Mouse (Mus musculus) WW6 (cell line): ENCODE data around the gene Olfr578.

Source experiments
- DNase-seq: peaks from one replicate; pipeline ENCODE4 v3.0.0-alpha.2; 2013; ENCODE audit warnings: low read depth, low spot score

Olfr578 gene

GRCm38 (mm10) chr7:102989224-102989623, at the start of gene Olfr578:
Gene Olfr578, minus strand, starts transcription at chr7:102989324.
- no peak for DNase-seq

- no peak for DNase-seq
Measured at GRCm38 (mm10) chr7:103037724-103038123, 48.6 kb upstream of the Olfr578 start, which contains the start of gene Olfr582. Gene Olfr582, plus strand, starts transcription at chr7:103038024.

- no peak for DNase-seq
Measured at GRCm38 (mm10) chr7:102975843-102976242, 13.3 kb downstream of the Olfr578 start, which contains the start of gene Olfr577. Gene Olfr577, minus strand, starts transcription at chr7:102975943.

- no peak for DNase-seq
Measured at GRCm38 (mm10) chr7:102974399-102974798, 14.7 kb downstream of the Olfr578 start.

GRCm38 (mm10) chr7:102962360-102962759, 26.8 kb downstream of the Olfr578 start, which contains the start of gene Olfr576:
Gene Olfr576, plus strand, starts transcription at chr7:102962660.
- DNase-seq: no peak

GRCm38 (mm10) chr7:102958593-102958992, 30.5 kb downstream of the Olfr578 start, which contains the start of gene Olfr575:
Gene Olfr575, minus strand, starts transcription at chr7:102958775.
- no peak for DNase-seq

- no peak for DNase-seq
Measured at GRCm38 (mm10) chr7:102958137-102958536, 31.0 kb downstream of the Olfr578 start.

GRCm38 (mm10) chr7:102950732-102951131, 38.4 kb downstream of the Olfr578 start:
- DNase-seq: no peak

GRCm38 (mm10) chr7:102948167-102948566, 41.0 kb downstream of the Olfr578 start, which contains the start of gene Olfr574:
Gene Olfr574, plus strand, starts transcription at chr7:102948467.
- no peak for DNase-seq

- DNase-seq: no peak
Measured at GRCm38 (mm10) chr7:102943417-102943816, 45.7 kb downstream of the Olfr578 start.

GRCm38 (mm10) chr7:102942475-102942874, 46.6 kb downstream of the Olfr578 start, which contains the start of gene Olfr573-ps1:
Gene Olfr573-ps1, minus strand, starts transcription at chr7:102942575.
- DNase-seq: no peak
